Mouse (Mus musculus): ENCODE data around the gene Kpna4. TPM values are rescaled to one million over a fixed set of nuclear protein-coding genes. Genes with fewer than 3 reads are reported as not detected.

Kpna4 gene
- 63.7 and 70.6 TPM in 2 replicates for total RNA-seq (2017)

DNA sequence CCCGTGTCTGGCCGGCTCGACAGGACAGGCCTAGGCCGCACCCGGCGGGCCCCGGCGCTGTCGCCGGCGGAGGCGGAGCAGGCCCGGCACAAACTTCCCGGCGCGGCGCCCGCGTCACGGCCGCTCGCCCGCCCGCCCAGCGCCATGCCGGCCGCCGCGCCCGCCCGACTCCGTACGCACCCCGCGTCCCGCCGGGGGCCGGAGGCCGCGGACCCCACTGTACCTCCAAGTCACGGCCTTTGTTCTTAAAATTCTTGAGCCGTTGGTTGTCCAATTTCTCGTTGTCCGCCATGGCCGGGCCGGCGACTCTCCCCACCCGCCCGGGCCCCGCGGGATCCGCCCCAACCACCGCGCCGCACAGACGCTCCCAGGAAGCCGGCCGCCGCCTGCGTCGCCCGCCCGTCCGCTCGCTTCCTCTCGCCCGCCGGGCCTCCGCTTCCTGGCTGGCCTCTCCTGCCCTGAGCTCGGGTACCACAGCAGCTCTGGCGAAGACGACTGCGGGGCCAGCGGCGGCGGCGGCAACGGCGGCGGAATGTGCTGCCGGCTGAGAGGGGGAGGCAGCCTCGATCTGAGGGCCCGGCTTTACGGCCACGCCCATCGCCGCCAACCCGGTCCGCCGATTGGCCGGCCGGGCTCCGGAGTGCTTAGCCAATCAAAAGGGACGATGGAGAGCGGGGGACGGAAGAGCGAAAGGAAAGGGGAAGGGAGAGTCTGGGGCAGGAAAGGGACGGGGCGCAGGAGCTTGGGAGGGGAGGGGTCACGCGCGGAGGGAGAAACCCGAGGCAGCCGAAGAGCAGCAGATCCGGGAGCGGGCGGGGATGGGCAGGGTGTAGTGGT, at the start of gene Kpna4:
Kpna4 (minus strand) TSS at position 605 of the 837 bp plus-strand sequence.
- ATAC-seq (replicated peaks in 1 of 2; ENCODE audit: insufficient read depth in 1 of 2, low FRiP score in 2 of 2, low TSS enrichment in 1 of 2, low read depth in 1 of 2, poor library complexity in 2 of 2, severe bottlenecking in 2 of 2), result peak; percentile 98

DNA sequence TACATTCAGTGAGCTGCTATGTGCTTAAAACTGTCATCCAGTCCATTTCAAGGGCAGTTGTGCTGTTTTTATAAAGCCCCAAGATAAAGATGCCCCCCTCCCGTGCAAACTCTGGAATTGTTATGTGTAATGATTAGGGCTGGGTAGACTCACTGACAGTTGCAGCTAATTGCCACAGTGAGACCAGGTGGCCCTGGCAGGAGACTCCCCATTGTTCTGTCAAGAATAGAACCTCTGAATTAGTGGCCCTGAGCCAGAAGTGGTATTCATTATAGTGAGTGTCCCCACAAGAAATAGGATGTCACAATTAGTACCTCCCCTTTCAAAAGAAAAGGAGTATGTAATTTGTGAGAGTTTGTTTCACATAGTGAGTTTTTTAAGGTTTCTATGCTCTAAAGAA, 48.3 kb upstream of the Kpna4 start:
- no peak for ATAC-seq (replicated peaks in 1 of 2; ENCODE audit: insufficient read depth in 1 of 2, low FRiP score in 2 of 2, low TSS enrichment in 1 of 2, low read depth in 1 of 2, poor library complexity in 2 of 2, severe bottlenecking in 2 of 2)

GRCm38 (mm10) chr3:69171123-69171522, 44.2 kb upstream of the Kpna4 start:
- ATAC-seq (replicated peaks in 1 of 2; ENCODE audit: insufficient read depth in 1 of 2, low FRiP score in 2 of 2, low TSS enrichment in 1 of 2, low read depth in 1 of 2, poor library complexity in 2 of 2, severe bottlenecking in 2 of 2), result peak; percentile 65 to 75; a peak in 3 of 4 replicates

DNA sequence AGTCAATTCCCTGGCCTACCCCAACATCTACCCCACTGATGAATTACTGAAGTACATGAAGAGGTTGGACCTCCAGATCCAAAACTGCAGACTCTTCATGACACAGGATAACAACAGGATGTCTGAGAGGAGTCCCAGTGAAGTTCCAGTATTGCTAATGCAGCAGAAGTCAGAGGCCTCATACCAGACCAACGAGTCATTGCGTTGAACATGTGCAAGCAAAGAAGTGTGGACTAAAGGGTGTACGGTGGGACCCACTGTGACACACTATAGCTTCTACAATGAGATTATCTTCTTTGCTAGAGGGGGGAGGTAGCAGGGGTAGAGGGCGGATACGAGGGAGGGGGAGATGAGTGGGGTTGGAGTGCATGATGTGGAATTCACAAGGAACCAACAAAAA, 42.9 kb upstream of the Kpna4 start:
- no peak for ATAC-seq (replicated peaks in 1 of 2; ENCODE audit: insufficient read depth in 1 of 2, low FRiP score in 2 of 2, low TSS enrichment in 1 of 2, low read depth in 1 of 2, poor library complexity in 2 of 2, severe bottlenecking in 2 of 2)

DNA sequence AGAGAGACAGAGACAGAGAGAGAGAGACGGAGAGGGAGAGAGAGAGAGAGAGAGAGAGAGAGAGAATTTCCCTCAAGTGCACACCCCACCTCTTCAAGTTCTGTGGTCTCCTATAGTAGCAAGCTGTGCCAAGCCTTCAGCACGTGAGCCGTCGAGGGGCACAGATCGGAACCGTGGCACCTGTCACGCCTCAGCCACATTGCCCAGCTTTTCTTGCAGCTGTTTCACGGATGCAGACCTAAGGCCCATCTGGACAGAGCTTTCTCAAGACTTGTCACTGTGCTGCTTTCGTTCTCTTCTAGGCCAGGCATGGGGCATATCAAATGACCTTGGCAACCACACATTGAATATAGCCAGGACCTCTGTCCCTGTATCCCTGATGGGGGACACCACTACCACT, 41.8 kb upstream of the Kpna4 start:
- no peak for ATAC-seq (replicated peaks in 1 of 2; ENCODE audit: insufficient read depth in 1 of 2, low FRiP score in 2 of 2, low TSS enrichment in 1 of 2, low read depth in 1 of 2, poor library complexity in 2 of 2, severe bottlenecking in 2 of 2)

DNA sequence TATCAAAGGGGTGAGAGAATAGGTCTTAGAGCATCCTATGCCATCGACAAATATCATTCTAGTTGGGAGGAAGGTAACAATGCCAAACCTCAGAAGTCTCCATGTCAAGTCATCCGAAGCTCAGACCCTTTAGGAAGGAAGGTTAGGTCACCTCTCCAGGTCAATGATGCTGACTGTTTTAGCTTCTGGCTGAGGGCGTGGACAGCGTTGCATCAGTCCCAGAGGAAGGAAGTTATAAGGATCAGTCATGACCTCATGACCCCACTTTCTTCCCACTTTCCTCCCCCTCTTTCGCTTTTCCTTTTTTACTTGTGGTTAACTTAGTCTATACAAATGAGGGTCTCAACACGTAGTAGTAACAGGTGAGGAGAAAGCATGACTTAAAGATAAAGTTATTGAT, 36.1 kb upstream of the Kpna4 start:
- ATAC-seq (replicated peaks in 1 of 2; ENCODE audit: insufficient read depth in 1 of 2, low FRiP score in 2 of 2, low TSS enrichment in 1 of 2, low read depth in 1 of 2, poor library complexity in 2 of 2, severe bottlenecking in 2 of 2), result peak in 1 of 2 experiments; percentile 39; a peak in 1 of 4 replicates

GRCm38 (mm10) chr3:69160429-69160828, 33.5 kb upstream of the Kpna4 start:
- no peak for ATAC-seq (replicated peaks in 1 of 2; ENCODE audit: insufficient read depth in 1 of 2, low FRiP score in 2 of 2, low TSS enrichment in 1 of 2, low read depth in 1 of 2, poor library complexity in 2 of 2, severe bottlenecking in 2 of 2)

- no peak for ATAC-seq (replicated peaks in 1 of 2; ENCODE audit: insufficient read depth in 1 of 2, low FRiP score in 2 of 2, low TSS enrichment in 1 of 2, low read depth in 1 of 2, poor library complexity in 2 of 2, severe bottlenecking in 2 of 2)
These were observed 32.6 kb upstream of the Kpna4 start for GRCm38 (mm10) chr3:69159501-69159900.

GRCm38 (mm10) chr3:69157886-69158285, 31.0 kb upstream of the Kpna4 start:
- no peak for ATAC-seq (replicated peaks in 1 of 2; ENCODE audit: insufficient read depth in 1 of 2, low FRiP score in 2 of 2, low TSS enrichment in 1 of 2, low read depth in 1 of 2, poor library complexity in 2 of 2, severe bottlenecking in 2 of 2)

GRCm38 (mm10) chr3:69156484-69156883, 29.6 kb upstream of the Kpna4 start:
- ATAC-seq (replicated peaks in 1 of 2; ENCODE audit: insufficient read depth in 1 of 2, low FRiP score in 2 of 2, low TSS enrichment in 1 of 2, low read depth in 1 of 2, poor library complexity in 2 of 2, severe bottlenecking in 2 of 2), result peak; percentile 85 to 90

- peak; percentile 18 to 70; a peak in 3 of 4 replicates for ATAC-seq (replicated peaks in 1 of 2; ENCODE audit: insufficient read depth in 1 of 2, low FRiP score in 2 of 2, low TSS enrichment in 1 of 2, low read depth in 1 of 2, poor library complexity in 2 of 2, severe bottlenecking in 2 of 2)
These were observed 27.8 kb upstream of the Kpna4 start for GRCm38 (mm10) chr3:69154691-69155090.

GRCm38 (mm10) chr3:69150921-69151320, 24.0 kb upstream of the Kpna4 start:
- no peak for ATAC-seq (replicated peaks in 1 of 2; ENCODE audit: insufficient read depth in 1 of 2, low FRiP score in 2 of 2, low TSS enrichment in 1 of 2, low read depth in 1 of 2, poor library complexity in 2 of 2, severe bottlenecking in 2 of 2)

- peak in 1 of 2 experiments; percentile 14; a peak in 1 of 4 replicates for ATAC-seq (replicated peaks in 1 of 2; ENCODE audit: insufficient read depth in 1 of 2, low FRiP score in 2 of 2, low TSS enrichment in 1 of 2, low read depth in 1 of 2, poor library complexity in 2 of 2, severe bottlenecking in 2 of 2)
These were observed 15.6 kb upstream of the Kpna4 start for GRCm38 (mm10) chr3:69142372-69142994.

- no peak for ATAC-seq (replicated peaks in 1 of 2; ENCODE audit: insufficient read depth in 1 of 2, low FRiP score in 2 of 2, low TSS enrichment in 1 of 2, low read depth in 1 of 2, poor library complexity in 2 of 2, severe bottlenecking in 2 of 2)
These were observed 13.9 kb upstream of the Kpna4 start for GRCm38 (mm10) chr3:69140851-69141250.

- ATAC-seq (replicated peaks in 1 of 2; ENCODE audit: insufficient read depth in 1 of 2, low FRiP score in 2 of 2, low TSS enrichment in 1 of 2, low read depth in 1 of 2, poor library complexity in 2 of 2, severe bottlenecking in 2 of 2), result no peak
These were observed 9.1 kb upstream of the Kpna4 start for GRCm38 (mm10) chr3:69136059-69136458.

DNA sequence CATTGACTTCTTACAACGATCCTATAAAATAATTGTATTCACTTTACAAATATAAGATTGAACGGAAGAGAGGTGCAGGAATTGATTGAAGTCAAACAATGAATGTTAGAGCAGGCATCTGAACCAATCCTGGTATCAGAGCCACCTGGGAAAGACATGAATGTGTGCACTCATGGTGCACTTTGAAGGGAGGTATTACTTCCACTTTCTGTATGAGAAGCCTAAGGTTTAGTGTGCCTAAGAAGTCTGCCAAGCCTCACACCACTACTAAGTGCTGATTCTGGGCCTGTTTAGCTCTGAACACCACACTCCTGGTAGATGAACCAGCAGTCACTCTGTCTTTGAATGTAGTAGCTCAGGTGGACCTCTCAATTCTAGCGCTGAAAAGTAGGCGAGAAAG, 4.1 kb upstream of the Kpna4 start:
- no peak for ATAC-seq (replicated peaks in 1 of 2; ENCODE audit: insufficient read depth in 1 of 2, low FRiP score in 2 of 2, low TSS enrichment in 1 of 2, low read depth in 1 of 2, poor library complexity in 2 of 2, severe bottlenecking in 2 of 2)

GRCm38 (mm10) chr3:69127693-69128092, 780 bp upstream of the Kpna4 start:
- no peak for ATAC-seq (replicated peaks in 1 of 2; ENCODE audit: insufficient read depth in 1 of 2, low FRiP score in 2 of 2, low TSS enrichment in 1 of 2, low read depth in 1 of 2, poor library complexity in 2 of 2, severe bottlenecking in 2 of 2)

- ATAC-seq (replicated peaks in 1 of 2; ENCODE audit: insufficient read depth in 1 of 2, low FRiP score in 2 of 2, low TSS enrichment in 1 of 2, low read depth in 1 of 2, poor library complexity in 2 of 2, severe bottlenecking in 2 of 2), result peak in 1 of 2 experiments; percentile 43; a peak in 3 of 4 replicates
These were observed 399 bp upstream of the Kpna4 start for GRCm38 (mm10) chr3:69127346-69127678.

All from hematopoietic stem cell, adult 5-6 weeks (primary cell).